28 mouse cellular contexts compared by ENCODE assay signal in the genomic region with DNA sequence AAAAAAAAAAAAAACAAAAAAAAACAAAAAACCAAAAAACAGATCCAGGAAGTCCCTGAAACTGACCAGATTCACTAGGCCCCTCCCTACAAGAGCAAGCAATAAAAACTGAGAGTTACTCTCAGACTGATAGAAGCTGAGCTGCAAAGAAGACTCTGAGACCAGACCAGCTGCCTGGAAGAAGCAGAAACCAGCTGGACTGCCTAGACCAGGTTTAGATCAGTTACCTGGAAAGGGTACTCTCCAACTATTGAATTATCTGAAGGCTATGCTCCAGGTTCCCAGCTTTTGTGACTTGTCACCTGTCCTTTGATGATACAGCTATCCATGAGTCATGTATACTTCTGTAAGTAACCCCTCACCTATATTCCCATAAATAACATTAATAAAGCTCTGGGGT. TPM values are rescaled to one million over a fixed set of nuclear protein-coding genes. Genes with fewer than 3 reads are reported as not detected.
DNase-seq lines count a peak whose midpoint lies in the region; ATAC-seq and TF ChIP-seq lines count a peak whose summit lies in the region.
"Had no signal": no experiment of that assay in that cellular context is flagged by ENCODE, and none has a peak within 500 bp of the region (broad histone marks: within the 10 kb centered on the region; RNA-seq: fewer than 3 reads in every experiment).

No protein-coding gene starts in this region.

- H3K4me3 ChIP-seq in heart, embryonic 10.5 days, result peak overlapping the region; percentile 79; the same call in 1 of the 2 replicates
- H3K4me3 ChIP-seq in heart, embryonic 15.5 days, result no peak overlapping the region
- no peak overlapping the region for H3K4me3 ChIP-seq in heart, adult 2 months
- H3K4me3 ChIP-seq in MEL (ENCODE audit: control insufficient read depth in 1 of 2, insufficient read depth in 1 of 2, low read depth in 2 of 2, low read length in 2 of 2), result no peak overlapping the region
- H3K4me3 ChIP-seq in liver, embryonic 14.5 days (ENCODE audit: insufficient read depth in 1 of 2, low read depth in 2 of 2, low read length in 2 of 2), result peak overlapping the region in 1 of 2 experiments; percentile 6; a peak in 1 of 4 replicates
- H3K4me3 ChIP-seq: forebrain, embryonic 15.5 days; hindbrain, embryonic 10.5 days; hindbrain, embryonic 15.5 days; limb, embryonic 13.5 days; midbrain, embryonic 10.5 days; myocyte; neural tube, embryonic 13.5 days had no signal

- H3K36me3 ChIP-seq in heart, embryonic 10.5 days, result peaks cover 10% of the 10 kb centered on the region; the same call in 1 of the 2 replicates
- no peaks in the 10 kb centered on the region for H3K36me3 ChIP-seq in heart, embryonic 15.5 days
- H3K36me3 ChIP-seq in heart, adult 2 months (ENCODE audit: control insufficient read depth, insufficient read depth, low read length), result peaks cover 4% of the 10 kb centered on the region
- H3K36me3 ChIP-seq in MEL (ENCODE audit: control insufficient read depth in 1 of 2, insufficient read depth in 2 of 2, low read length in 2 of 2), result peaks cover 0 to 3% of the 10 kb centered on the region in 2 experiments; a peak in 2 of 4 replicates
- no peaks in the 10 kb centered on the region for H3K36me3 ChIP-seq in liver, embryonic 14.5 days (replicated peaks; ENCODE audit: control insufficient read depth, insufficient read depth, low read depth)
- H3K36me3 ChIP-seq: forebrain, embryonic 15.5 days; hindbrain, embryonic 10.5 days; hindbrain, embryonic 15.5 days; limb, embryonic 13.5 days; midbrain, embryonic 10.5 days; neural tube, embryonic 13.5 days had no signal

- H3K4me2 ChIP-seq in heart, embryonic 15.5 days, result peak overlapping the region; percentile 94; the same call in 1 of the 2 replicates
- H3K4me2 ChIP-seq in liver, embryonic 14.5 days (ENCODE audit: low read depth), result peak overlapping the region; percentile 83
- H3K4me2 ChIP-seq: forebrain, embryonic 15.5 days; hindbrain, embryonic 15.5 days; limb, embryonic 13.5 days; neural tube, embryonic 13.5 days had no signal

- TF ChIP-seq POLR2A in heart, adult 2 months (IDR thresholded peaks at IDR 0.05; ENCODE audit: insufficient read depth, low read depth, low read length), result no peak
- no peak for TF ChIP-seq POLR2A in MEL (IDR thresholded peaks at IDR 0.05; ENCODE audit: control insufficient read depth in 1 of 2, insufficient read depth in 1 of 2, low read depth in 1 of 2, low read length in 2 of 2, poor library complexity in 1 of 2)

- TF ChIP-seq EP300 in heart, adult 2 months (IDR thresholded peaks at IDR 0.05; ENCODE audit: insufficient read depth, low read depth, low read length), result no peak
- no peak for TF ChIP-seq EP300 in MEL (IDR thresholded peaks at IDR 0.05; ENCODE audit: low read depth in 1 of 2, low read length in 2 of 2)
- TF ChIP-seq EP300 in liver, embryonic 14.5 days (IDR thresholded peaks at IDR 0.05; ENCODE audit: low read depth), result no peak

- no peak overlapping the region for H3K9ac ChIP-seq in heart, embryonic 15.5 days
- no peak overlapping the region for H3K9ac ChIP-seq in heart, adult 2 months (ENCODE audit: low read depth, low read length)
- no peak overlapping the region for H3K9ac ChIP-seq in MEL (ENCODE audit: control insufficient read depth, low read depth, low read length, poor library complexity, severe bottlenecking)
- H3K9ac ChIP-seq in liver, embryonic 14.5 days (replicated peaks), result no peak overlapping the region
- H3K9ac ChIP-seq: forebrain, embryonic 15.5 days; hindbrain, embryonic 15.5 days; limb, embryonic 13.5 days; neural tube, embryonic 13.5 days had no signal

- intact Hi-C loops in heart, postnatal 25 days (cut with DNase I), result no loop called here
- intact Hi-C loops in heart, adult 2 months (cut with DNase I), result no loop called here
- intact Hi-C loops in left cerebral cortex, postnatal 25 days (cut with DNase I), result no loop called here

- no peak for DNase-seq in heart, embryonic 10.5 days (ENCODE audit: low spot score)
- no peak for DNase-seq in heart, postnatal 25 days (ENCODE audit: low spot score)
- DNase-seq in heart, adult 2 months, result no peak
- no peak for DNase-seq in MEL (ENCODE audit: low read depth, low spot score)
- DNase-seq in liver, embryonic 14.5 days (ENCODE audit: low read depth in 3 of 3, low spot score in 3 of 3), result no peak
- DNase-seq in spleen, adult 12 weeks (ENCODE audit: low spot score), result no peak
- no peak for DNase-seq in left cerebral cortex, postnatal 25 days (ENCODE audit: low spot score in 2 of 2)
- DNase-seq: adrenal gland, adult 8-10 months; cerebellum, adult 2 months; cerebellum, postnatal 14 days; gastrocnemius, postnatal 25 days; kidney, adult 11 months; kidney, postnatal 14 days; layer of hippocampus, adult 9-11 months; lung, adult 2 months; lung, postnatal 10 days; right cerebral cortex, postnatal 4 days; thymus, adult 2 months had no signal

- no peaks in the 10 kb centered on the region for H3K27me3 ChIP-seq in heart, embryonic 10.5 days (ENCODE audit: insufficient read depth, poor library complexity, severe bottlenecking)
- no peaks in the 10 kb centered on the region for H3K27me3 ChIP-seq in heart, embryonic 15.5 days
- no peaks in the 10 kb centered on the region for H3K27me3 ChIP-seq in heart, adult 2 months (ENCODE audit: control insufficient read depth, insufficient read depth, low read length)
- H3K27me3 ChIP-seq in MEL (ENCODE audit: control insufficient read depth in 1 of 2, insufficient read depth in 2 of 2, low read length in 2 of 2), result no peaks in the 10 kb centered on the region
- H3K27me3 ChIP-seq in liver, embryonic 14.5 days (ENCODE audit: control insufficient read depth, insufficient read depth, low read length), result no peaks in the 10 kb centered on the region

- no peak for ATAC-seq in heart, embryonic 15.5 days (replicated peaks; ENCODE audit: insufficient number of reproducible peaks, insufficient read depth, low FRiP score, low read depth)
- ATAC-seq in liver, embryonic 14.5 days (ENCODE audit: insufficient read depth), result no peak
- ATAC-seq: CD4-positive, CD25-positive, alpha-beta regulatory T cell, adult 4 months; forebrain, embryonic 15.5 days; inflammation-experienced regulatory T-cells, adult 6 months had no signal

- no peak overlapping the region for H3K27ac ChIP-seq in heart, embryonic 10.5 days
- H3K27ac ChIP-seq in heart, embryonic 15.5 days, result no peak overlapping the region; the same call in 1 of the 2 replicates
- no peak overlapping the region for H3K27ac ChIP-seq in heart, adult 2 months
- H3K27ac ChIP-seq in MEL (ENCODE audit: control insufficient read depth, low read depth, low read length), result no peak overlapping the region
- H3K27ac ChIP-seq in liver, embryonic 14.5 days, result no peak overlapping the region
- H3K27ac ChIP-seq: forebrain, embryonic 15.5 days; hindbrain, embryonic 10.5 days; hindbrain, embryonic 15.5 days; limb, embryonic 13.5 days; midbrain, embryonic 10.5 days; neural tube, embryonic 13.5 days had no signal

- no peak for TF ChIP-seq RAD21 in MEL (IDR thresholded peaks at IDR 0.05; ENCODE audit: low read depth, low read length)

- H3K79me2 ChIP-seq in heart, adult 2 months (replicated peaks; ENCODE audit: control insufficient read depth, insufficient read depth, low read length), result 0 out of 2 replicates have a peak, but pooled peaks cover 1% of the 10 kb centered on the region
- peaks cover 23% of the 10 kb centered on the region for H3K79me2 ChIP-seq in MEL (ENCODE audit: control insufficient read depth, insufficient read depth, low read length, poor library complexity)

- peaks cover 42% of the 10 kb centered on the region for H3K4me1 ChIP-seq in heart, embryonic 10.5 days
- peaks cover 36% of the 10 kb centered on the region for H3K4me1 ChIP-seq in heart, embryonic 15.5 days (replicated peaks)
- H3K4me1 ChIP-seq in heart, adult 2 months (ENCODE audit: control insufficient read depth, insufficient read depth, low read length), result peaks cover 8% of the 10 kb centered on the region
- peaks cover 0 to 17% of the 10 kb centered on the region in 2 experiments; a peak in 2 of 4 replicates for H3K4me1 ChIP-seq in MEL (ENCODE audit: control insufficient read depth in 1 of 2, insufficient read depth in 2 of 2, low read length in 2 of 2)
- H3K4me1 ChIP-seq in liver, embryonic 14.5 days (replicated peaks; ENCODE audit: control insufficient read depth in 2 of 2, insufficient read depth in 2 of 2, low read length in 1 of 2), result peaks cover 28 to 29% of the 10 kb centered on the region in 2 experiments

- H3K9me3 ChIP-seq in heart, embryonic 10.5 days, result no peaks in the 10 kb centered on the region
- no peaks in the 10 kb centered on the region for H3K9me3 ChIP-seq in heart, embryonic 15.5 days (replicated peaks)
- no peaks in the 10 kb centered on the region for H3K9me3 ChIP-seq in MEL (replicated peaks; ENCODE audit: insufficient read depth, low read length)
- H3K9me3 ChIP-seq in liver, embryonic 14.5 days (ENCODE audit: control insufficient read depth, low read length), result no peaks in the 10 kb centered on the region
- H3K9me3 ChIP-seq: forebrain, embryonic 15.5 days; hindbrain, embryonic 10.5 days; hindbrain, embryonic 15.5 days; limb, embryonic 13.5 days; midbrain, embryonic 10.5 days; neural tube, embryonic 13.5 days had no signal

- no peak for TF ChIP-seq CTCF in heart, adult 2 months (IDR thresholded peaks at IDR 0.05)
- TF ChIP-seq CTCF in MEL (IDR thresholded peaks at IDR 0.05 in 2 of 3, conservative IDR thresholded peaks at IDR 0.05 in 1 of 3; ENCODE audit: control insufficient read depth in 1 of 3, insufficient read depth in 1 of 3, low read depth in 2 of 3, low read length in 3 of 3, poor library complexity in 1 of 3, severe bottlenecking in 1 of 3), result no peak
- TF ChIP-seq CTCF in liver, embryonic 14.5 days (IDR thresholded peaks at IDR 0.05; ENCODE audit: low read depth), result no peak

TF ChIP-seq in MEL, 35 proteins besides CTCF, POLR2A, EP300 and RAD21 (continues in another document):
- TF ChIP-seq TBP (IDR thresholded peaks at IDR 0.05; ENCODE audit: low read depth, low read length) (no peak), NRF1 (IDR thresholded peaks at IDR 0.05; ENCODE audit: insufficient read depth, low read depth, low read length, poor library complexity, severe bottlenecking) (no peak), GABPA (IDR thresholded peaks at IDR 0.05; ENCODE audit: low read depth, low read length) (no peak), HCFC1 (IDR thresholded peaks at IDR 0.05; ENCODE audit: low read depth, low read length) (no peak)

RNA-seq across cellular contexts. Expression of a gene that starts 3.7 kb away (rescaled TPM):
- polyA plus RNA-seq in heart, embryonic 10.5 days (2016; fragmentation: Nextera tagmentation; extraction: Ambion mirVana), result 30.4 and 51.3 TPM in 2 replicates
- 10 to 100 TPM; 20.4 to 23.7 TPM for total RNA-seq in heart, postnatal 25 days (2021)
- polyA plus RNA-seq in heart, embryonic 15.5 days (2015; fragmentation: Nextera tagmentation; extraction: Ambion mirVana), result 27.4 and 31.6 TPM in 2 replicates
- 10 to 100 TPM; 15.4 to 15.5 TPM for total RNA-seq in heart, adult 2 months (2021)
- polyA plus RNA-seq in heart, adult 2 months (2012; rRNA removed), result 8.6 and 16.0 TPM in 2 replicates
- total RNA-seq in MEL (2012; rRNA removed), result 23.6 and 30.7 TPM in 2 replicates
- polyA plus RNA-seq in MEL (2012; ENCODE audit: insufficient read depth in 1 of 2, insufficient read length in 2 of 2, low read depth in 1 of 2, low replicate concordance in 2 of 2, missing spikeins in 1 of 2), result 10 to 100 TPM in 1 of 2 experiments, not detected in 1; 29.2 TPM
- 4.4 and 6.3 TPM in 2 replicates for polyA plus RNA-seq in liver, embryonic 14.5 days (2012; rRNA removed)
- polyA plus RNA-seq in liver, embryonic 14.5 days (2014; fragmentation: Nextera tagmentation; extraction: Ambion mirVana), result 7.0 and 7.6 TPM in 2 replicates
- total RNA-seq in left cerebral cortex, postnatal 25 days (2021), result 1 to 10 TPM; 2.8 to 3.4 TPM
